Comparison of ENCODE assay signal across 9 mouse cellular contexts in the genomic region with DNA sequence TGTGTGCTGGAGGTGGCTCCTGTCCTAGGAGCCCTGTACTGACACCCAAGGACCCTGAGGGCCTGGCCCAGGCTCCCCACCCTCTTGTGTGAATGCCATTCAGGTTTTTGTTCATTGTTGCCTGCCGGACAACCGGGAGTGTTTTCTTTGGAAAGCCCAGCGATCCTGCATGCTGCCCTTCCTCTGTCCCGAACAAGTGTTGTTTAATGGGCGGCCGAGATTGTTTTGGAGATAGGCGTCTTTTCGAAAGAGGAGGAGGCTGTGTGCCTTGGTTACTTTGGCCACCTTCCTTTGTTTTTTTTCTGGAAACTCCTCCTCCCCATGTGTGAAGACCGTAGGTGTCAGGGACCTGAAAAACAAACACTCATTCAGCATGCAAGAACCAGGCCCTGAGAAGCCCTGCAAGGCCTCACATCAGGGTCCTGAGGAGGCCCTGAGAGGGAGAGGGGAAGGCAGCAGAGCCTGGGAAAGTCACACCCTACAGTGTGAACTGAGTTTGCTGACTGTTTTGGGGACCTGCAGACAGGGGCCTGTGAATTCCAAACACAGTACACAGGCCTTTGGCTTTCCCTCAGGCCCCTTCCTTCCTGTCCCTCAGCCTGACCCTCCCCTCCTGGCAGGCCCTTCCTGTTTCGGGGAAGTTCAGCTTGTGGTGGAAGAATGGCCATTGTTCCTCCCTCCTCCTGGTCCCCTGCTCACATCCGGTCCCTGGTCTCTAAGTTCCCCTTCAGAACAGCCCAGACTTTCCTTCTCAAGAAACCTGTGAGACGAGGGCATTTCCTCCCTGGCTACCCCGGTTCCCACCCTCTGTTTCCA.
DNase-seq lines count a peak whose midpoint lies in the region; ATAC-seq and TF ChIP-seq lines count a peak whose summit lies in the region.
"Had no signal": no experiment of that assay in that cellular context is flagged by ENCODE, and none has a peak within 500 bp of the region (broad histone marks: within the 10 kb centered on the region; RNA-seq: fewer than 3 reads in every experiment).

No protein-coding gene starts in this region.

- DNase-seq in layer of hippocampus, adult 9-11 months = peak; percentile 63
- no peak for DNase-seq in layer of hippocampus, adult 8-10 months (ENCODE audit: low spot score in 2 of 2)
- DNase-seq in heart, adult 9 months (ENCODE audit: low spot score in 2 of 2) = peak; percentile 90 to 96
- peak; percentile 70 to 83 for DNase-seq in kidney, adult 8-10 months
- peak; percentile 48 for DNase-seq in thymus, postnatal 0 days (ENCODE audit: low spot score)
- DNase-seq in layer of hippocampus, adult 9-10 months (ENCODE audit: low spot score) = no peak

- H3K4me2 ChIP-seq in lung, embryonic 16.5 days (ENCODE audit: low read depth, low read length) = no peak overlapping the region
- H3K4me2 ChIP-seq: neural tube, embryonic 12.5 days had no signal

- peaks cover 24% of the 10 kb centered on the region for H3K4me1 ChIP-seq in bone marrow, adult 2 months (ENCODE audit: control insufficient read depth, insufficient read depth, low read length)
- peaks cover 30% of the 10 kb centered on the region for H3K4me1 ChIP-seq in lung, embryonic 16.5 days (replicated peaks; ENCODE audit: control insufficient read depth, insufficient read depth, low read length)

- 39% methylated on average over 13 of the region's 13 CpGs for WGBS in bone marrow, adult 2 months
- WGBS in lung, embryonic 16.5 days = 23% methylated on average over 13 of the region's 13 CpGs

- H3K4me3 ChIP-seq in bone marrow, adult 2 months (replicated peaks; ENCODE audit: control insufficient read depth, low read depth, low read length) = no peak overlapping the region
- H3K4me3 ChIP-seq in lung, embryonic 16.5 days (ENCODE audit: low read length) = no peak overlapping the region
- H3K4me3 ChIP-seq: neural tube, embryonic 12.5 days had no signal

- H3K27me3 ChIP-seq in lung, embryonic 16.5 days (ENCODE audit: control insufficient read depth, insufficient read depth, low read depth, low read length) = no peaks in the 10 kb centered on the region
- H3K27me3 ChIP-seq: neural tube, embryonic 12.5 days had no signal

- peak overlapping the region; percentile 85 for H3K27ac ChIP-seq in bone marrow, adult 2 months (ENCODE audit: control insufficient read depth, insufficient read depth, low read depth, low read length, poor library complexity)
- peak overlapping the region; percentile 80 for H3K27ac ChIP-seq in lung, embryonic 16.5 days (ENCODE audit: low read length)
- H3K27ac ChIP-seq: neural tube, embryonic 12.5 days had no signal

- no peak for TF ChIP-seq POLR2A in bone marrow, adult 2 months (IDR thresholded peaks at IDR 0.05; ENCODE audit: borderline replicate concordance, control insufficient read depth, low read depth, low read length)

- no peak for TF ChIP-seq CTCF in bone marrow, adult 2 months (IDR thresholded peaks at IDR 0.05; ENCODE audit: control insufficient read depth, insufficient read depth, low read length)

- ATAC-seq in lung, embryonic 16.5 days (ENCODE audit: low read depth) = peak; percentile 90

- no peaks in the 10 kb centered on the region for H3K9me3 ChIP-seq in lung, embryonic 16.5 days (ENCODE audit: control insufficient read depth, low read length)
- H3K9me3 ChIP-seq: neural tube, embryonic 12.5 days had no signal

- no peaks in the 10 kb centered on the region for H3K36me3 ChIP-seq in lung, embryonic 16.5 days (ENCODE audit: control insufficient read depth, insufficient read depth, low read length)
- H3K36me3 ChIP-seq: neural tube, embryonic 12.5 days had no signal

- peak overlapping the region; percentile 27; the same call in 1 of the 2 replicates for H3K9ac ChIP-seq in lung, embryonic 16.5 days (ENCODE audit: low read length)
- H3K9ac ChIP-seq: neural tube, embryonic 12.5 days had no signal

Comparison
In these comparisons a context has a peak if more than half of its experiments do, and no peak if none do; other contexts are left out.
1. DNase-seq: peak in layer of hippocampus, adult 9-11 months (single experiment), heart, adult 9 months (2 of 2), kidney, adult 8-10 months (2 of 2) and thymus, postnatal 0 days (single experiment); none in layer of hippocampus, adult 8-10 months (0 of 2) and layer of hippocampus, adult 9-10 months (single experiment).